Mouse (Mus musculus) bone marrow, adult 2 months (tissue): ENCODE measurements at regions not wholly inside any gene's neighbourhood (a gene's known extent, or its start where the extent isn't known, plus 50 kb on each side); places are given as distances from the start of the nearest gene placed in this dataset.

Experiments
- CTCF ChIP-seq: fragments of 200-500 bp; IDR thresholded peaks from 2 replicates; pipeline ENCODE4 v1.5.1; 2011; ENCODE audit warnings: low read length, control low read depth; ENCODE audit not compliant: control insufficient read depth, insufficient read depth
- POLR2A ChIP-seq: fragments of 200-500 bp; IDR thresholded peaks from 2 replicates; pipeline ENCODE4 v1.6.1; 2011; ENCODE audit warnings: low read depth, mild to moderate bottlenecking, control low read depth, low read length, borderline replicate concordance; ENCODE audit not compliant: control insufficient read depth

- TF ChIP-seq CTCF = no peak
- no peak for TF ChIP-seq POLR2A
These were observed 60.1 kb upstream of the Gm765 start for GRCm38 (mm10) chr6:98402605-98403004.
